Mouse (Mus musculus): Measurements from ENCODE around the gene Gm49393. TPM values are rescaled to one million over a fixed set of nuclear protein-coding genes. Genes with fewer than 3 reads are reported as not detected.
"Not testable (repeated sequence)": the region's sequence is repeated elsewhere in the genome, so short reads cannot be mapped to it uniquely, and the experiment has no call there.

Gm49393 gene
- polyA plus RNA-seq (2016; fragmentation: Nextera tagmentation; extraction: Ambion mirVana): not detected in 2 replicates

DNA sequence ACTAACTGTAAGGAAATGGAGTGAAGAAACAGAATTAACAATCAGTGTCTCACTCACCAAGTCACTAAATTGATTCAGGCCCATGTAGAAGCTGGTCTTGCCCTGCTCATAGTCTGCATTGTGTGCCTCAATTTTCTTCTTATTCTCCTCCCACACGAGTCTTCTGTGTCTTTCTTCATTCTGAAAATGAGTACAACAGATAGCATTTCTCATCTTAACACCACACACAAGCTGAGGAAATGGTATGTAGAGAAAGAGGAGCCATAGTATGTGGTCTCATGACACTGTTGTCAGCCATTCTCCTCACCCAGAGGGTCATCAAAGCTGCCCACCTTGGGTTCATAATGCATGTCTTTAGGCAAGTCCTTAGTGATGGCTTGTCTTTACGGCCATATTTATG lies at the start of gene Gm49393:
TSS of gene Gm49393 (minus strand) at position 101 of the 400 bp plus-strand sequence.
- not testable (repeated sequence) for H3K9ac ChIP-seq; H3K27ac ChIP-seq; H3K27me3 ChIP-seq (replicated peaks); H3K36me3 ChIP-seq; ATAC-seq (ENCODE audit: low FRiP score, low read depth); H3K4me2 ChIP-seq (replicated peaks); H3K4me3 ChIP-seq; H3K4me1 ChIP-seq
- WGBS: 70% methylated on average over 2 of the region's 2 CpGs
- peaks cover 11% of the 10 kb centered on the region for H3K9me3 ChIP-seq

DNA sequence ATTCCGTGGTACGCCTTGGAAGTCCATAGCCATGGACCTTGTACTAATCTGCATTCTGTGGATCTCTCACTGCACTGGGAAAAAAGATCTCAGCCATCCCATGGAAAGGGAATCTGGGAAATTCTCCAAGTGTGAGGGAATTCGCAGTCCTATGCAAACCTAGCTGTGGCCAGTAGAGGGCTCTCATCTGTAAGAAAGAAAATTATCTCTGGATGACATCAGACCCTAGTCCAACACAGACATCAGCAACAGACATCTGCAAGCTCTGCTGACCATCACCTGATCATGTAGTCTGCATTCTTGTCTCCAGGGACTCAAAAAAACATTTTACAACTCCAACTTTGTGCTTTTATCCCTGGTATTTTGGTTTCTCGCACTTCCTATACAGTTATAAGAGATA lies 36.9 kb upstream of the Gm49393 start:
- not testable (repeated sequence) for ATAC-seq (ENCODE audit: low FRiP score, low read depth); H3K9me3 ChIP-seq; H3K27ac ChIP-seq; H3K4me3 ChIP-seq; H3K4me1 ChIP-seq; H3K4me2 ChIP-seq (replicated peaks); H3K9ac ChIP-seq; H3K27me3 ChIP-seq (replicated peaks); H3K36me3 ChIP-seq
- 66% methylated on average over 4 of the region's 4 CpGs for WGBS

DNA sequence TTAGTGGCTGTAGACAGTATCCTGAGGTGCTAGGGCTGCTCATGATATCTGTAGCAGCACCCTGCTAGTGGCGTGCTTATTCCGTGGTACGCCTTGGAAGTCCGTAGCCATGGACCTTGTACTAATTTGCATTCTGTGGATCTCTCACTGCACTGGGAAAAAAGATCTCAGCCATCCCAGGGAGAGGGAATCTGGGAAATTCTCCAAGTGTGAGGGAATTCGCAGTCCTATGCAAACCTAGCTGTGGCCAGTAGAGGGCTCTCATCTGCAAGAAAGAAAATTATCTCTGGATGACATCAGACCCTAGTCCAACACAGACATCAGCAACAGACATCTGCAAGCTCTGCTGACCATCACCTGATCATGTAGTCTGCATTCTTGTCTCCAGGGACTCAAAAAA lies 28.6 kb upstream of the Gm49393 start:
- ATAC-seq (ENCODE audit: low FRiP score, low read depth); H3K27ac ChIP-seq; H3K4me1 ChIP-seq; H3K27me3 ChIP-seq (replicated peaks); H3K9ac ChIP-seq; H3K4me2 ChIP-seq (replicated peaks); H3K36me3 ChIP-seq; H3K4me3 ChIP-seq: not testable (repeated sequence)
- H3K9me3 ChIP-seq: peaks cover 14% of the 10 kb centered on the region
- WGBS: 36% methylated on average over 5 of the region's 5 CpGs

DNA sequence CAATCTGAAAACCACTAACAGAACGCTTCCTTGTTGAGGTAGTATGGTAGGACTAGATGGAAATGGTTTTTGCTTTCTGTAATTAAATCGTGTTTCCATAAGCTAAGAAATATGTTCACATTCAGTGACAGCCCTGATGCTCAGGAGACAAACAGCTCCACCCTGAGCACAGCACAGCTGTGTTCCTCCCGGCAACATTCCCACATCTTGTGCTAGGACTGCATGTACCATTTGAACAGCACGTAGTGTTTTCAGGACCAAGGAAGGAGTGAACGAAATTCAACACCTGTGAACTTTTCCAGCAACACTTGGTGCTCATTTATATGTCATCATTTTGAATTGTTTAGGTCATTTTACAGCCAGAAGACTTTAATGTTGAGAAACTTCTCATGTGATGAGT lies 26.3 kb upstream of the Gm49393 start:
- H3K9me3 ChIP-seq: peaks cover 25% of the 10 kb centered on the region
- no peaks in the 10 kb centered on the region for H3K27me3 ChIP-seq (replicated peaks)
- no peak for ATAC-seq (ENCODE audit: low FRiP score, low read depth)
- H3K4me3 ChIP-seq: no peak overlapping the region
- H3K27ac ChIP-seq: no peak overlapping the region
- H3K4me2 ChIP-seq (replicated peaks): no peak overlapping the region
- no peak overlapping the region for H3K9ac ChIP-seq
- H3K36me3 ChIP-seq: no peaks in the 10 kb centered on the region
- 71% methylated on average over 5 of the region's 5 CpGs for WGBS
- no peaks in the 10 kb centered on the region for H3K4me1 ChIP-seq

DNA sequence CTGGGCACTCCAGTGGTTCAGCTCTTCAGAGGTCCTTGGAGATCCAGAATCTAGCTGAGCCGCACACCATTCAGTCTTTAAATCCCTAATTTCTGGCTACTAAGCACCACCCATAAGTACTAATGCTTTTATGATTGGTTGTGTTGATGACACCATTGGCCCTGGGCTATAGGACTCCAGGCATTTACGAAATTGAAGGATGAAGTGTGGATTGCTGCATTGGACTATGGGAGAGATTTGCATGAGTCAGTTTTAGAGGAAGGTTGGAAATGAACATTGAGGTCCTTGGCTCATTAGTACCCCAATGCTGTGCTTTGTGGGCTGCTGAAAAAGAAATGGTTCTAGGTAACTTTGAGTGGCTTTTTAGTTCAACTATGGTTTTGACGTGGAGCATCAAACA lies 6.5 kb upstream of the Gm49393 start, which contains the start of gene Tpbpa:
TSS of gene Tpbpa (minus strand) at position 101 of the 400 bp plus-strand sequence.
- not testable (repeated sequence) for H3K27ac ChIP-seq; H3K4me1 ChIP-seq; H3K4me2 ChIP-seq (replicated peaks); H3K4me3 ChIP-seq; H3K9ac ChIP-seq; ATAC-seq (ENCODE audit: low FRiP score, low read depth); H3K36me3 ChIP-seq; H3K27me3 ChIP-seq (replicated peaks)
- WGBS: 82% methylated on average over 3 of the region's 3 CpGs
- peaks cover 16% of the 10 kb centered on the region for H3K9me3 ChIP-seq

DNA sequence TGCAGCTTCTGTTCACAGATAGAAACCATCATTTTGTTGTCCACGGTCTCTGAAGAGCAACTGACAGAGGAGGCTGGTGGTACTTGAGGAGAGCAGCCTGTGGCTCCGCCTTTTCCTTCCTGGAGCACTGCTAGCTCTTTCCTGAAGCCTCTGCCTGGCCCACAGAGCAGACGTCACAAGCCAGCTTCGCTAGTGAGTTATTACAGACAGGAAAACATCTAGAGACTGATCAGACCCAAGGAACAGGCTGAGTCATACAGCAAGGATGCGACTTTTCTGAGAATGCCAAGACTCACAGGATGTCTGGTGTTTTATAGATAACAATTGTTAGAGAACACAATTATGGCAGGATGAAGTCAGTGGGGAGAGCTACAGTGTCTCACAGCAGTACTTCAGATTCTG lies 1.1 kb upstream of the Gm49393 start, which contains the start of the genes Gm49391 and Ctla2a:
TSS of gene Gm49391 (minus strand) at position 72 of the 402 bp plus-strand sequence.
TSS of gene Ctla2a (minus strand) at position 126 of the 402 bp plus-strand sequence.
- no peak within 1 kb of the TSS for H3K4me3 ChIP-seq
- no peaks in the 10 kb centered on the region for H3K27me3 ChIP-seq (replicated peaks)
- peaks cover 11% of the 10 kb centered on the region for H3K9me3 ChIP-seq
- H3K9ac ChIP-seq: no peak within 1 kb of the TSS
- 73% methylated on average over 5 of the region's 5 CpGs for WGBS
- H3K27ac ChIP-seq: no peak within 1 kb of the TSS
- no peaks in the 10 kb centered on the region for H3K4me1 ChIP-seq
- no peak within 1 kb of the TSS for H3K4me2 ChIP-seq (replicated peaks)
- ATAC-seq (ENCODE audit: low FRiP score, low read depth): no peak
- H3K36me3 ChIP-seq: no peaks in the 10 kb centered on the region

DNA sequence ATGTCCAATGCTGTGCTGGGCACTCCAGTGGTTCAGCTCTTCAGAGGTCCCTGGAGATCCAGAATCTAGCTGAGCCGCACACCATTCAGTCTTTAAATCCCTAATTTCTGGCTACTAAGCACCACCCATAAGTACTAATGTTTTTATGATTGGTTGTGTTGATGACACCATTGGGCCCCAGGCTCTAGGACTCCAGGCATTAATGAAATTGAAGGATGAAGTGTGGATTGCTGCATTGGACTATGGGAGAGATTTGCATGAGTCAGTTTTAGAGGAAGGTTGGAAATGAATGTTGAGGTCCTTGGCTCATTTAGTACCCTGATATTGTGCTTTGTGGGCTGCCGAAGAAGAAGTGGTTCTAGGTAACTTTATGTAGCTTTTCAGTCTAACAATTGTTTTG lies 30.6 kb downstream of the Gm49393 start, which contains the start of gene Tpbpb:
TSS of gene Tpbpb (minus strand) at position 101 of the 400 bp plus-strand sequence.
- H3K4me2 ChIP-seq (replicated peaks); H3K9ac ChIP-seq; H3K27me3 ChIP-seq (replicated peaks); H3K36me3 ChIP-seq; H3K4me3 ChIP-seq; H3K27ac ChIP-seq; H3K4me1 ChIP-seq; ATAC-seq (ENCODE audit: low FRiP score, low read depth); H3K9me3 ChIP-seq: not testable (repeated sequence)
- WGBS: 91% methylated on average over 2 of the region's 2 CpGs

DNA sequence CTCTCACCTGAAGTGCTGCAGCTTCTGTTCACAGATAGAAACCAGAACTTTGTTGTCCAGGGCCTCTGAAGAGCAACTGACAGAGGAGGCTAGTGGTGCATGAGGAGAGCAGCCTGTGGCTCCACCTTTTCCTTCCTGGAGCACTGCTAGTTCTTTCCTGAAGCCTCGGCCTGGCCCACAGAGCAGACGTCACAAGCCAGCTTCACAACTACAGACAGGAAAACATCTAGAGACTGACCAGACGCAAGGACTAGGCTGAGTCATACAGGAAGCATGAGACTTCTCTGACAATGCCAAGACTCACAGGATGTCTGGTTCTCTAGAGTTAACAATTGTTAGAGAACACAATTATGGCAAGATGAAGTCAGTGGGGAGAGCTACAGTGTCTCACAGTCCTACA lies 38.1 kb downstream of the Gm49393 start, which contains the start of gene Ctla2b:
TSS of gene Ctla2b (minus strand) at position 120 of the 400 bp plus-strand sequence.
- H3K4me1 ChIP-seq: no peaks in the 10 kb centered on the region
- H3K27me3 ChIP-seq (replicated peaks): no peaks in the 10 kb centered on the region
- H3K4me3 ChIP-seq: no peak within 1 kb of the TSS
- H3K9me3 ChIP-seq: 0 out of 2 replicates have a peak, but pooled peaks cover 4% of the 10 kb centered on the region
- WGBS: 72% methylated on average over 3 of the region's 3 CpGs
- no peak within 1 kb of the TSS for H3K27ac ChIP-seq
- no peak for ATAC-seq (ENCODE audit: low FRiP score, low read depth)
- H3K4me2 ChIP-seq (replicated peaks): no peak within 1 kb of the TSS
- no peaks in the 10 kb centered on the region for H3K36me3 ChIP-seq
- no peak within 1 kb of the TSS for H3K9ac ChIP-seq

DNA sequence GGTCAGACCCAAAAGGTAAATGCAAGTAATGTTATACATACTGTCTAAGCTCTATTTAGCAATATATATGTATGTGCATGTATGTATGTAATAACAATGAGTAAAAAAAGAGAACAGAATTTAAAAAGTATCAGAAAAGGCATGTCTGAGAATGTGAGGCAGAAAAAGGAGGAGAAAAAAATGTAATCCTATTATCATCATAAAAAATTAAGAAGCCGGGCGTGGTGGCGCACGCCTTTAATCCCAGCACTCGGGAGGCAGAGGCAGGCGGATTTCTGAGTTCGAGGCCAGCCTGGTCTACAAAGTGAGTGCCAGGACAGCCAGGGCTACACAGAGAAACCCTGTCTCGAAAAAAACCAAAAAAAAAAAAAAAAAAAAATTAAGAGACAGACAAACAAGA lies 38.6 kb downstream of the Gm49393 start, which contains the start of gene Gm49392:
TSS of gene Gm49392 (minus strand) at position 101 of the 400 bp plus-strand sequence.
- H3K4me2 ChIP-seq (replicated peaks); H3K27ac ChIP-seq; H3K4me3 ChIP-seq; H3K9me3 ChIP-seq; ATAC-seq (ENCODE audit: low FRiP score, low read depth); H3K36me3 ChIP-seq; H3K4me1 ChIP-seq; H3K9ac ChIP-seq; H3K27me3 ChIP-seq (replicated peaks): not testable (repeated sequence)
- WGBS: 90% methylated on average over 7 of the region's 8 CpGs

DNA sequence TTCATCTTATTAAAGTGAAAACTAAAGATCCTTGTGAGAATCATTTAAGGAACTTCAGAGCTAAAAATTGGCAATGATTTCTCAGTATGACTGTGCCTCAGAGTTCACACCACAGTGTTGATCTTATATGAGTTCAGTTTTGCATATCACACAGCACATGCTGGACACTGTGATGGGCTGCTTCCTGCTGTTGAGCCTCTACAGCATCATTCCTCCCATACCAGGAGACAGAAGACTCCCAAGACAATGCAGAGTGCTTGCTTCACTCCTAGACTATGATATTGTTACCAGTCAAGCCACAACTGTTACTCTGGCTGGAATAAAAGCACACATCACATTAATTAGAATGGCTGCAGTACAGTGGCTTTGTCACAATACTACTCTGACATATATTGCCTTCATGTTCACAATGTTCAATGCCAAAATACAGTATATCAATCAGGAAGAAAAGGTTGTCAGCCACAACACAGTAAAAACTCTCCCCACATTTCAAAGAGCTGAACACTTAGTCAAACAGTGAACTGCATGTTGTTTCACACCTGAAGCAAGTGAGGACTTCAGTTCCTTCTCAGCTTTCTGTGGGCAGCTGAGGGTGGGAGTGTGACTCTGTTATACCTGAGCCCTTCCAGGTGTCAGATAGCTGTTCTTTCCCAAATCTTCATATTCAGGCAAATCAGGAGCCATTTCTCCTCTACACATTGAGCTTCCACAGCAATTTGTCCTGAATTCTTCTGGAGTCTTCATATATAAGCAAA lies 39.8 kb downstream of the Gm49393 start:
- H3K27ac ChIP-seq: no peak overlapping the region
- no peak overlapping the region for H3K4me2 ChIP-seq (replicated peaks)
- H3K9ac ChIP-seq: no peak overlapping the region
- H3K4me3 ChIP-seq: no peak overlapping the region
- no peaks in the 10 kb centered on the region for H3K36me3 ChIP-seq
- ATAC-seq (ENCODE audit: low FRiP score, low read depth): no peak
- no peaks in the 10 kb centered on the region for H3K4me1 ChIP-seq
- no peaks in the 10 kb centered on the region for H3K27me3 ChIP-seq (replicated peaks)
- H3K9me3 ChIP-seq: 0 out of 2 replicates have a peak, but pooled peaks cover 4% of the 10 kb centered on the region

DNA sequence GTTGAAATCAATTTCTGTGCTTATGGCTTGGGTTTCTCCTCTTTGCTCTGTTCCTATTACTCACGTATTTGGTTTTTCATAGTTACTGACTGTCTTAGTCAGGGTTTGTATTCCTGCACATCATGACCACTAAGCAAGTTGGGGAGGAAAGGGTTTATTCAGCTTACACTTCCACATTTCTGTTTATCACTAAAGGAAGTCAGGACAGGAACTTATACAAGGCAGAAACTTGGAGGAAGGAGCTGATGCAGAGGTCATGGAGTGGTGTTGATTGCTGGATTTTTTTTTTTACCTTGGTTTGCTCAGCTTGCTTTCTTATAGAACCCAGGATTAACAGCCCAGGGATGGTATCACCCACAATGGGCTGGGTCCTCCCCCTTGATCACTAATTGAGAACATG lies 43.1 kb downstream of the Gm49393 start:
- 94% methylated on average over 1 of the region's 1 CpGs for WGBS
- no peaks in the 10 kb centered on the region for H3K36me3 ChIP-seq
- 0 out of 2 replicates have a peak, but pooled peaks cover 1% of the 10 kb centered on the region for H3K9me3 ChIP-seq
- no peak overlapping the region for H3K9ac ChIP-seq
- no peak overlapping the region for H3K27ac ChIP-seq
- no peak overlapping the region for H3K4me3 ChIP-seq
- no peak overlapping the region for H3K4me2 ChIP-seq (replicated peaks)
- no peaks in the 10 kb centered on the region for H3K27me3 ChIP-seq (replicated peaks)
- no peaks in the 10 kb centered on the region for H3K4me1 ChIP-seq
- ATAC-seq (ENCODE audit: low FRiP score, low read depth): no peak

DNA sequence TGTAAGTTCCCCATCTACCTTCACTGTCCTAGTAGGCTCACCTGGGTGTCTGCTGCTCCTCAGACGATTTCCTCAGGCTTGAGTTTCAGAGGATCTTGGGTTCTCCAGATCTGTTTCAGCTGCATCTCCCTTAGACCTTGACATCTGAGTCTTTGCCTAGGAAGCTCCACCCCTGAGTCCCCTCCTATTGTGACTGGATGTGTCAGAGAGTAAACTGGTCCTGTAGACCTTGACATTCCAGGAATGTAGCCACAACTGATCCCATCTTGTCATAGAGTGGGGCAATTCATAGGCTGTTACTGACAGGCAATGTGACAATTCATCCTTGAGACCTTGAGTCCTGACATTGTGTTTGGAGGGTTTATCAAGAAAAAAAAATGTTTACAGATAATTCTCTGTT lies 71.1 kb downstream of the Gm49393 start, which contains the start of gene 4930486L24Rik:
TSS of gene 4930486L24Rik (minus strand) at position 195 of the 400 bp plus-strand sequence.
- no peak for ATAC-seq (ENCODE audit: low FRiP score, low read depth)
- Histone ChIP-seq H3K36me3 (no peaks in the 10 kb centered on the region), H3K4me3 (no peak within 1 kb of the TSS), H3K4me2 (replicated peaks) (no peak within 1 kb of the TSS), H3K9me3 (0 out of 2 replicates have a peak, but pooled peaks cover 4% of the 10 kb centered on the region), H3K27me3 (replicated peaks) (no peaks in the 10 kb centered on the region), H3K4me1 (no peaks in the 10 kb centered on the region), H3K27ac (no peak within 1 kb of the TSS), H3K9ac (no peak within 1 kb of the TSS)
- 79% methylated on average over 1 of the region's 1 CpGs for WGBS
